Mouse (Mus musculus) embryonic facial prominence, embryonic 10.5 days (tissue): ENCODE results near the gene 2610001J05Rik. TPM values are rescaled to one million over a fixed set of nuclear protein-coding genes. Genes with fewer than 3 reads are reported as not detected.

ENCODE experiments used
- polyA plus RNA-seq: library from polyadenylated mRNA; unstranded; fragments of >200 nt; fragmentation: Nextera tagmentation; extraction: Ambion mirVana; gene quantifications from 2 replicates; pipeline ENCODE4 v1.2.1, GENCODE M21; 2016

The 2610001J05Rik gene
- polyA plus RNA-seq, 1 experiment from 2014 or later = 90.9 TPM

Other genes starting within 250 kb of the 2610001J05Rik start
- gene Bmt2, start 193.6 kb downstream of the 2610001J05Rik start, polyA plus RNA-seq = 18.0 and 18.3 TPM in 2 replicates
- 4.0 and 4.4 TPM in 2 replicates for gene Gpr85, start 31.6 kb downstream of the 2610001J05Rik start, polyA plus RNA-seq